Comparison of ENCODE assay signal across 13 mouse cellular contexts in genomic region chr9:62519787-62520503, GRCm38 (mm10). TPM values are rescaled to one million over a fixed set of nuclear protein-coding genes. Genes with fewer than 3 reads are reported as not detected.
DNase-seq lines count a peak whose midpoint lies in the region; ATAC-seq and TF ChIP-seq lines count a peak whose summit lies in the region.
"Had no signal": no experiment of that assay in that cellular context is flagged by ENCODE, and none has a peak within 500 bp of the region (broad histone marks: within the 10 kb centered on the region; RNA-seq: fewer than 3 reads in every experiment).

No protein-coding gene starts in this region.

- TF ChIP-seq EP300 in heart, adult 2 months (IDR thresholded peaks at IDR 0.05; ENCODE audit: insufficient read depth, low read depth, low read length) = no peak

- H3K4me1 ChIP-seq in heart, adult 2 months (ENCODE audit: control insufficient read depth, insufficient read depth, low read length) = peaks cover 29% of the 10 kb centered on the region
- peaks cover 24% of the 10 kb centered on the region for H3K4me1 ChIP-seq in cortical plate, adult 2 months (ENCODE audit: control insufficient read depth, insufficient read depth, low read length)
- H3K4me1 ChIP-seq in hindbrain, embryonic 16.5 days (ENCODE audit: control insufficient read depth, insufficient read depth, low read depth, low read length) = peaks cover 67% of the 10 kb centered on the region

- ATAC-seq in hindbrain, embryonic 16.5 days = peak; percentile 23; the same call in 1 of the 2 replicates

- 87% methylated on average over 15 of the region's 15 CpGs for WGBS in heart, adult 2 months
- 49% methylated on average over 15 of the region's 15 CpGs for WGBS in hindbrain, embryonic 16.5 days

- no peak overlapping the region for H3K9ac ChIP-seq in heart, adult 2 months (ENCODE audit: low read depth, low read length)
- H3K9ac ChIP-seq in hindbrain, embryonic 16.5 days (ENCODE audit: low read depth, low read length) = peak overlapping the region; percentile 13; the same call in 1 of the 2 replicates
- H3K9ac ChIP-seq: embryonic facial prominence, embryonic 12.5 days had no signal

- H3K4me2 ChIP-seq in hindbrain, embryonic 16.5 days (ENCODE audit: low read length) = no peak overlapping the region
- H3K4me2 ChIP-seq: embryonic facial prominence, embryonic 12.5 days had no signal

- H3K9me3 ChIP-seq in hindbrain, embryonic 16.5 days (ENCODE audit: control insufficient read depth, low read length) = no peaks in the 10 kb centered on the region
- H3K9me3 ChIP-seq: embryonic facial prominence, embryonic 12.5 days had no signal

- DNase-seq in heart, adult 2 months = no peak
- no peak for DNase-seq in heart, postnatal 25 days (ENCODE audit: low spot score)
- peak; percentile 74 for DNase-seq in Muller cell, postnatal 12 days (ENCODE audit: inconsistent ontology term)
- no peak for DNase-seq in adrenal gland, adult 18-20 months (ENCODE audit: low spot score in 2 of 2)
- DNase-seq in urinary bladder, postnatal 36 days (ENCODE audit: low spot score in 2 of 2) = no peak
- no peak for DNase-seq in B cell, adult 2 months
- DNase-seq: heart, postnatal 10 days; kidney, postnatal 14 days; lung, adult 2 months; retina, postnatal 1 day had no signal

- 0 out of 2 replicates have a peak, but pooled peaks cover 1% of the 10 kb centered on the region for H3K79me2 ChIP-seq in heart, adult 2 months (replicated peaks; ENCODE audit: control insufficient read depth, insufficient read depth, low read length)

- no peaks in the 10 kb centered on the region for H3K36me3 ChIP-seq in heart, adult 2 months (ENCODE audit: control insufficient read depth, insufficient read depth, low read length)
- no peaks in the 10 kb centered on the region for H3K36me3 ChIP-seq in hindbrain, embryonic 16.5 days (ENCODE audit: control insufficient read depth, insufficient read depth, low read length)
- H3K36me3 ChIP-seq: embryonic facial prominence, embryonic 12.5 days had no signal

- H3K27ac ChIP-seq in heart, adult 2 months = peak overlapping the region; percentile 64
- peak overlapping the region; percentile 60; the same call in 1 of the 2 replicates for H3K27ac ChIP-seq in cortical plate, adult 2 months (ENCODE audit: insufficient read depth, low read length)
- peak overlapping the region; percentile 71 for H3K27ac ChIP-seq in hindbrain, embryonic 16.5 days (ENCODE audit: low read depth, low read length)
- H3K27ac ChIP-seq: embryonic facial prominence, embryonic 12.5 days had no signal

- no peak overlapping the region for H3K4me3 ChIP-seq in heart, adult 2 months
- no peak overlapping the region for H3K4me3 ChIP-seq in cortical plate, adult 2 months (ENCODE audit: insufficient read depth, low read length)
- H3K4me3 ChIP-seq in hindbrain, embryonic 16.5 days (ENCODE audit: low read length) = no peak overlapping the region
- H3K4me3 ChIP-seq: embryonic facial prominence, embryonic 12.5 days had no signal

- TF ChIP-seq POLR2A in heart, adult 2 months (IDR thresholded peaks at IDR 0.05; ENCODE audit: insufficient read depth, low read depth, low read length) = no peak
- TF ChIP-seq POLR2A in cortical plate, adult 2 months (IDR thresholded peaks at IDR 0.05; ENCODE audit: extremely low read depth, insufficient read depth, low read length) = no peak

- intact Hi-C loops in heart, adult 2 months (cut with DNase I) = no loop called here
- intact Hi-C loops in heart, postnatal 25 days (cut with DNase I) = no loop called here

- no peak for TF ChIP-seq CTCF in heart, adult 2 months (IDR thresholded peaks at IDR 0.05)
- no peak for TF ChIP-seq CTCF in cortical plate, adult 2 months (IDR thresholded peaks at IDR 0.05; ENCODE audit: extremely low read depth, insufficient read depth, low read length)

- no peaks in the 10 kb centered on the region for H3K27me3 ChIP-seq in heart, adult 2 months (ENCODE audit: control insufficient read depth, insufficient read depth, low read length)
- H3K27me3 ChIP-seq in hindbrain, embryonic 16.5 days (replicated peaks; ENCODE audit: control insufficient read depth, insufficient read depth, low read length) = no peaks in the 10 kb centered on the region
- H3K27me3 ChIP-seq: embryonic facial prominence, embryonic 12.5 days had no signal

RNA-seq across cellular contexts. Expression of gene Coro2b, which starts 16.9 kb away (rescaled TPM):
- total RNA-seq in heart, adult 2 months (2021) = 10 to 100 TPM; 10.1 to 11.6 TPM
- polyA plus RNA-seq in heart, adult 2 months (2012; rRNA removed) = 16.4 and 17.2 TPM in 2 replicates
- total RNA-seq in heart, postnatal 25 days (2021) = 10 to 100 TPM in 1 of 2 experiments, 1 to 10 TPM in 1; 9.5 to 15.1 TPM
- 130 and 131 TPM in 2 replicates for polyA plus RNA-seq in cortical plate, adult 2 months (2012; rRNA removed)
- polyA plus RNA-seq in hindbrain, embryonic 16.5 days (2015; fragmentation: Nextera tagmentation; extraction: Ambion mirVana) = 37.5 and 46.2 TPM in 2 replicates
- 10 to 100 TPM; 10.5 to 14.8 TPM for total RNA-seq in adrenal gland, adult 18-20 months (2021)
